Mouse (Mus musculus) neural tube, embryonic 10.5 days (tissue): ENCODE measurements around the gene Nacc1.

Experiments used
- DNase-seq: peaks from one replicate; pipeline ENCODE4 v3.0.0-alpha.2; 2017; ENCODE audit warnings: low spot score; ENCODE audit errors: extremely low spot score

The Nacc1 gene

GRCm38 (mm10) chr8:84664566-84665384, 22.9 kb downstream of the Nacc1 start:
- peak; percentile 85 for DNase-seq

GRCm38 (mm10) chr8:84663483-84664327, 24.0 kb downstream of the Nacc1 start:
- peak; percentile 94 for DNase-seq

- DNase-seq: peak; percentile 96
These were observed 25.0 kb downstream of the Nacc1 start, which contains the start of gene Ier2 for GRCm38 (mm10) chr8:84662581-84663065. TSS of gene Ier2 (minus strand) at chr8:84662852.

GRCm38 (mm10) chr8:84661961-84662571, 25.6 kb downstream of the Nacc1 start:
- no peak for DNase-seq

- peak; percentile 75 for DNase-seq
These were observed 26.2 kb downstream of the Nacc1 start for GRCm38 (mm10) chr8:84661458-84661871.

- peak; percentile 73 for DNase-seq
These were observed 26.7 kb downstream of the Nacc1 start for GRCm38 (mm10) chr8:84660819-84661457.

- DNase-seq: peak; percentile 81
These were observed 27.5 kb downstream of the Nacc1 start for GRCm38 (mm10) chr8:84659936-84660818.

GRCm38 (mm10) chr8:84658951-84659350, 28.7 kb downstream of the Nacc1 start:
- no peak for DNase-seq

GRCm38 (mm10) chr8:84657680-84658079, 30.0 kb downstream of the Nacc1 start:
- DNase-seq: no peak

- no peak for DNase-seq
These were observed 30.5 kb downstream of the Nacc1 start for GRCm38 (mm10) chr8:84657203-84657602.

- DNase-seq: peak; percentile 70
These were observed 31.0 kb downstream of the Nacc1 start for GRCm38 (mm10) chr8:84656641-84657126.

- peak; percentile 93 for DNase-seq
These were observed 31.5 kb downstream of the Nacc1 start for GRCm38 (mm10) chr8:84656191-84656525.

GRCm38 (mm10) chr8:84655336-84656190, 32.1 kb downstream of the Nacc1 start:
- DNase-seq: peak; percentile 83

GRCm38 (mm10) chr8:84654597-84654996, 33.1 kb downstream of the Nacc1 start:
- no peak for DNase-seq

- DNase-seq: no peak
These were observed 34.5 kb downstream of the Nacc1 start for GRCm38 (mm10) chr8:84653092-84653631.

- peak; percentile 20 for DNase-seq
These were observed 37.4 kb downstream of the Nacc1 start for GRCm38 (mm10) chr8:84650213-84650612.

GRCm38 (mm10) chr8:84647461-84647901, 40.2 kb downstream of the Nacc1 start:
- DNase-seq: peak; percentile 77

- DNase-seq: no peak
These were observed 40.9 kb downstream of the Nacc1 start for GRCm38 (mm10) chr8:84646800-84647199.

GRCm38 (mm10) chr8:84643019-84643418, 44.6 kb downstream of the Nacc1 start:
- DNase-seq: no peak
